Mouse (Mus musculus) heart, adult 2 months (tissue): ENCODE measurements around the gene Rdx.

Experiments
- CTCF ChIP-seq: fragments of 200-600 bp; IDR thresholded peaks from 2 replicates; pipeline ENCODE4 v1.8.1; 2022; ENCODE audit warnings: antibody characterized with exemption, mild to moderate bottlenecking, moderate library complexity
- POLR2A ChIP-seq: fragments of 200-500 bp; IDR thresholded peaks from 2 replicates; pipeline ENCODE4 v1.6.1; 2011; ENCODE audit warnings: mild to moderate bottlenecking, low read depth, low read length, control low read depth; ENCODE audit not compliant: insufficient read depth

DNA sequence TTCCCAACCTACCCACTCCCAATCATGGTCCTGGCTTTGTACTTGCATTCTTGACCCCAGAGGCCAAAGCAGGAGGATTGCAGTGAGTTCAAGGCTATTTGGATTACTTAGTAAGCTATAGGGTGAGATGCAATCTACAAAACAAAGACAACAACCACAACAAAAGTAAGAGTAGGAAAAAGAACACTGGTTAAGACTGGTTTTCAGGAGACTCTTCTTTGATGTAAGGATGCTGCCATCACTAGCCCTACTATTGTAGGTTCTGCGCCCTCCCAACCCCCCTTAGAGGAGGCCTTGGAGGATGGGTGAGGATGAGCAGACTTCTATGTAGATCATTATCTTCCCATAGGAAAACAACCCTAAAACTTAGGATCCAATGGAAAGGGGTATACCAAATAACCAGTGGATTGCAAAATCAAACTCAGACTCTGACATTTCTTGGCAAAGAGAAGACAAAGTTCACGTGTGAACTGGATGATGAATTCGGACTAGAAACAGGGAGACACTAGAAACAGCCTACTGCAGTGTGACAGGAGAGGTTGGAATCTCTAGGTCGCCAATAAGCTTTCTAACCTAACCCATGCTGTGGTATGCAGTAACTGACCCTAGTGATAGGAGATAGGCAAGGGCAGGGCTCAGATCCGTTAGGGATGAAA lies 34.1 kb upstream of the Rdx start:
- TF ChIP-seq POLR2A, result no peak
- TF ChIP-seq CTCF, result no peak
